Mouse (Mus musculus) heart, embryonic 15.5 days (tissue): ENCODE data around the gene Rtf2. TPM values are rescaled to one million over a fixed set of nuclear protein-coding genes. Genes with fewer than 3 reads are reported as not detected.

Experiments used
- ATAC-seq: fragments of 200-750 bp; cut with Nextera tagmentation; replicated peaks from 2 replicates; pipeline ENCODE4 v1.8.0; 2017; ENCODE audit warnings: low read depth, moderate TSS enrichment; ENCODE audit not compliant: insufficient number of reproducible peaks, insufficient read depth, low FRiP score
- H3K27ac ChIP-seq: fragments of 300-500 bp; sonication (generic); 2 replicates; pipeline ENCODE4 v1.5.1; 2015; ENCODE audit warnings: mild to moderate bottlenecking, inconsistent platforms
- H3K27me3 ChIP-seq: fragments of 300-500 bp; sonication (generic); 2 replicates; pipeline ENCODE4 v1.6.1; 2015; ENCODE audit warnings: inconsistent platforms
- H3K36me3 ChIP-seq: fragments of 300-500 bp; sonication (generic); 2 replicates; pipeline ENCODE4 v1.6.1; 2015; ENCODE audit warnings: mild to moderate bottlenecking, inconsistent platforms
- H3K4me1 ChIP-seq: fragments of 300-500 bp; sonication (generic); replicated peaks from 2 replicates; pipeline ENCODE4 v1.6.1; 2015; ENCODE audit warnings: inconsistent platforms
- H3K4me2 ChIP-seq: fragments of 300-500 bp; sonication (generic); 2 replicates; pipeline ENCODE4 v1.6.1; 2015; ENCODE audit warnings: inconsistent platforms, mild to moderate bottlenecking, moderate library complexity
- H3K4me3 ChIP-seq: fragments of 300-500 bp; sonication (generic); 2 replicates; pipeline ENCODE4 v1.5.1; 2015; ENCODE audit warnings: mild to moderate bottlenecking, inconsistent platforms
- H3K9ac ChIP-seq: fragments of 300-500 bp; sonication (generic); 2 replicates; pipeline ENCODE4 v1.6.1; 2015; ENCODE audit warnings: mild to moderate bottlenecking, inconsistent platforms
- H3K9me3 ChIP-seq: fragments of 300-500 bp; sonication (generic); replicated peaks from 2 replicates; pipeline ENCODE4 v1.6.1; 2016; ENCODE audit warnings: inconsistent platforms
- WGBS: fragments of 180-500 bp; shearing (Covaris S2); methylation state at CpG from one replicate; pipeline ENCODE4 v1.1.7; 2015; ENCODE audit warnings: mixed read lengths; 5-methylcytosine and 5-hydroxymethylcytosine counted together
- polyA plus RNA-seq: library from polyadenylated mRNA; unstranded; fragments of >200 nt; fragmentation: Nextera tagmentation; extraction: Ambion mirVana; gene quantifications from 2 replicates; pipeline ENCODE4 v1.2.1, GENCODE M21; 2015

Rtf2 gene
- polyA plus RNA-seq, 1 experiment from 2014 or later, result 44.5 TPM

DNA sequence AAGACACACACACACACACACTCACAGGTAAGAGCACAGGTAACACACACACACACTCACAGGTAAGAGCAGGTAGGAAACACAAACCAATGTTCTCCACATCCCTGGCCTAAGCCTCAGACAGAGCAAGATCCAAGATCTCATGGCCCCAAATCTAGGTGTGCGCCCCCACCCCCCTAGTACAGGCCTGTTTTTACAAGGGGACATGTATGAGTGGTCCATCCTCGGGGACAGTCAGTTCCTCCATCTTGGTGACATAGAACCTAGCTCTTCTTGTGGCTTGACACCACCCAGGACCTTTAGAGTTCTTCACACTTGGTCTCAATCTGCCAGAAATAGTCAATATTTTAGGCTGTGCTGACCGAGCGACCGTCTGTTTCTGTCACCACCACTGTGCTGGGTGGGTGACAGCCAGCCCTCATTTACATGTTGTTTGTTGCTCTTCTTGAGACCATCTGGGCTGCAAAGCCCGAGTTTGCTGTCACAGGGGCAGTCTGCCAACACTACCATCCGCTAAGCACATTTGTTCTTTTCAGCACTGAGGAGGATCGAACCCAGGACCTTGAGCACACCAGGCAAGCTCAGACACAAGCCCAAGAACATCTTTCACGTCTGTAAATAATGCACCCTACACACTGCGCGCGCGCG, 43.5 kb downstream of the Rtf2 start:
- H3K4me1 ChIP-seq, result no peaks in the 10 kb centered on the region
- no peak overlapping the region for H3K4me2 ChIP-seq
- no peaks in the 10 kb centered on the region for H3K27me3 ChIP-seq
- H3K4me3 ChIP-seq, result no peak overlapping the region
- no peak for ATAC-seq
- H3K27ac ChIP-seq, result no peak overlapping the region
- no peaks in the 10 kb centered on the region for H3K36me3 ChIP-seq
- no peaks in the 10 kb centered on the region for H3K9me3 ChIP-seq
- H3K9ac ChIP-seq, result no peak overlapping the region
- 80% methylated on average over 14 of the region's 14 CpGs for WGBS

DNA sequence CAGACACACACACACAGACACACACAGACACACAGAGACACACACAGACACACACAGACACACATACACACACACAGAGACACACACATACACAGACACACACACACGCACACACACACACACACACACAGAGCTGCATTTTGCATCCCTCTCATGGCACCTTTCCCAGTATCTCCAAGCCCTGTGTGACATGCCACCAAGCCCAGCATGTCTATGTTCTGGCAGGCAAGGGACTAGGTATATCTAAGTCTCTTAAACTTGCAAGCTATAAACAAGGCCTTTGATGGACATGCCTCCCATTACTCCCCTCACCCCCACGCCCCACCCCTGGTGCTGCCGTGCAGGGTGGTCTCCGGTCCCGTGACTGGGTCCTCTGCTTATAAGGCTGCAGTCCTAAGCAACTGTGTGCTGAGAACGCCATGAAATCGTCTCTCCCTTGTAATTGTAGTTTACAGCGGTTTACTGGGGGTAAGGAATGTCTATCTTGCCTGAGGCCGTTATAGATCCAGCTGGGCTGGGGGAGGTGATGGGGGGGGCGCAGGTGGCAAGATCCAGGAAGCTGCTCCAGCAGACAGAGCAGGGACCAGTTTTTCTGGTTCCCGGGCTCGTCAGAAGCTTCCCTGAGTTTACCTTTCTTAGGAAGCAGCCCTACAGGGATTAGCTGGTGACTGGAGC, 44.5 kb downstream of the Rtf2 start:
- Histone ChIP-seq H3K36me3 (no peaks in the 10 kb centered on the region), H3K9me3 (no peaks in the 10 kb centered on the region), H3K27me3 (no peaks in the 10 kb centered on the region), H3K4me2 (no peak overlapping the region), H3K27ac (no peak overlapping the region), H3K9ac (no peak overlapping the region), H3K4me3 (no peak overlapping the region), H3K4me1 (no peaks in the 10 kb centered on the region)
- 47% methylated on average over 12 of the region's 12 CpGs for WGBS
- no peak for ATAC-seq

DNA sequence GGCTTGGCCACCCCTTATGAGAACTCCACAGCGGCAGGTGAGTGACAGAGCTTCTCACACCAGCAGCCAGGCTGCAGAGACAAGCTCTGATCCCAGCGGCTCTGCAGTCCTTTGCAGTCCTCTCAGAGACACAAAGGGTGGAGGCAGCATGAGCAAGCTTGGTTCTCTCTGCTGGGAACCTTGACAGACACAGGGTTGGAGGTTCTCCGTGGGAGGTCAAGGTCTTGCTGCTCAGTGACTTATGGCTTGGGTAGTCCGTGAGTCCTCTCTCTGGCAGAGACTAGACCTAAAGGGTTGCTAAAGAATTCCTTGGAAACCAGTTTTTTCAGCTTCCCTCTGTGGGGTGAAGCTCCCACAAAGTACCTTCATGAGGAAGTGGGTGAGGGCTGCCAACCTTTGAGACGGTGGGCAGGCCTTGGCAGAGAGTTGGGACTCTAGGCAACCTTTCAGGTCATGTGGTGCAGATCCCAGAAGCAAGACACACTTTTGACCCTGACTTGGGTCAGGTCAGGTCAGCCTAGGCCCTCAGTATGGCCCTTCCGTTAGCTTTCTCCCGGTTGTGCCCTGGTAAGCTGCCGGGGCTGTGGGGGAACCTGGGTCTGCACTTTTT, 56.5 kb downstream of the Rtf2 start:
- Histone ChIP-seq H3K27ac (no peak overlapping the region), H3K4me1 (no peaks in the 10 kb centered on the region), H3K27me3 (no peaks in the 10 kb centered on the region), H3K9me3 (no peaks in the 10 kb centered on the region), H3K36me3 (no peaks in the 10 kb centered on the region), H3K4me2 (no peak overlapping the region), H3K9ac (no peak overlapping the region), H3K4me3 (no peak overlapping the region)
- WGBS, result 68% methylated on average over 8 of the region's 8 CpGs
- no peak for ATAC-seq

DNA sequence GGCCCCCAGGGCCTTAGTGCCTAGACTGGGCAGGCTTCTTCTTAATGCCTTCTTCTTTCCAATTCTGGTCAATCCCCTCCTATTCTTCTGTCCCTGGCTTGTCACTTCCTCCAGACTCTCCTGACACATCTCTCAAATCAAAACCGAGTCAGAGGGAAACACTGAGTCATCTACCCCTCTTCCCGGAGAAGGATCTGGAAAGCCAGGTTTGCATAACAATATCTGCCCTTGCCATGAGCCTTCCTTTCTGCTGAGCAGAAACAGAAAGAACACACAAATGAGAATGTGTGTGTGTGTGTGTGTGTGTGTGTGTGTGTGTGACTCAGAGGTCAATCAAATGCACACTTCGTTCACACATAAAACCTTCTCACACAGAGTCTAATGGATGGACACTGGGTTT, 58.5 kb downstream of the Rtf2 start:
- 45% methylated on average over 3 of the region's 3 CpGs for WGBS

DNA sequence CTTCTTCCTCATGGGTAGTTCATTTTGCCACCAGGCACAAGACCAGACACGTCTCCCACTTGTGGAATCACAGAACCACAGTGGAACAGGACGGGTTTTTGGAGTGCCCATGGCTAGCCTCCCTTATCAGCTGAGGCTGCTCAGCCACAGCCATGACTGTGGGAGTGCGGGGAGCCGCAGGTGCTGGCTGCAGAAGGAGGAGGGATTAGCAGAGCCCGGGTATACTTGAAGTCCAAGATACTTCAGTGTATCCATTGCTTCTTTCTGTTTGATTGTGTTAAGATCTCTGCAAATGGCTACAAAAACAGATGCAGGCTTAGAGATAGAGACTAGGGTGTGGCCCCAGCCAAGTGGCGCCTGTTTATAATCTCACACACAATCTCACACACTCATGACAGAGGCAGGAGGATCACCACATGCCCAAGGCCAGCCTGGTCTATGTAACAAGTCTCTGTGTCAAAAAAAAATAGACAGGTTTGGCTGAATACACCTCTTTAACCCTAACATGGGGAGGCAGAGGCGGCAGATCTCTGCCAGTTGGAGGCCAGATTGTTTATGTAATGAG, 60.5 kb downstream of the Rtf2 start:
- Histone ChIP-seq H3K36me3 (no peaks in the 10 kb centered on the region), H3K9ac (no peak overlapping the region), H3K4me3 (no peak overlapping the region), H3K27me3 (no peaks in the 10 kb centered on the region; the same call in 1 of the 2 replicates), H3K4me1 (no peaks in the 10 kb centered on the region), H3K27ac (no peak overlapping the region), H3K9me3 (no peaks in the 10 kb centered on the region), H3K4me2 (no peak overlapping the region)
- 29% methylated on average over 7 of the region's 7 CpGs for WGBS
- no peak for ATAC-seq

More for the DNA sequence above, 58.5 kb downstream of the Rtf2 start:
- no peaks in the 10 kb centered on the region for H3K4me1 ChIP-seq
- no peak overlapping the region for H3K4me3 ChIP-seq
- no peaks in the 10 kb centered on the region for H3K9me3 ChIP-seq
- ATAC-seq, result no peak
- no peaks in the 10 kb centered on the region; the same call in 1 of the 2 replicates for H3K27me3 ChIP-seq
- no peak overlapping the region for H3K4me2 ChIP-seq
- H3K9ac ChIP-seq, result no peak overlapping the region
- no peaks in the 10 kb centered on the region for H3K36me3 ChIP-seq
- H3K27ac ChIP-seq, result no peak overlapping the region

DNA sequence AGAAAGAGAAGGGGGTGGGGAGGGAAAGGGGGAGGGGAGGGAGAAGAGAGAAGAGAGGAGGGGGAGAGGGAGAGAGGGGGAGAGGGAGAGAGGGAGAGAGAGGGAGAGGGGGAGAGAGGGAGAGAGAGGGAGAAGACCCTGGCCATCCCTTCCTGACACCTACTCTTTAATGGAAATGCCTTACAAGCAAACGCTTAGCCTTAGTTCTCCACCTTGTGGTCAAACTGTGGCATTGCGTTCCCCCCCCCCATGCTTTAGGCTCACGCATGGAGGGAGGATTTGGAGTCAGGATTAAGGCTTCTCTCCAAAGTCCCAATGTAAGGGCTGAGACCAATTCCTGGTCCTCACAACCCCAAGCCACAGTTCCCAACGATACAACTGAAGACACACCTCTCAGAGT, 61.0 kb downstream of the Rtf2 start:
- Histone ChIP-seq H3K36me3 (no peaks in the 10 kb centered on the region), H3K4me2 (no peak overlapping the region), H3K27ac (no peak overlapping the region), H3K27me3 (no peaks in the 10 kb centered on the region; the same call in 1 of the 2 replicates), H3K9me3 (no peaks in the 10 kb centered on the region), H3K4me3 (no peak overlapping the region), H3K9ac (no peak overlapping the region), H3K4me1 (no peaks in the 10 kb centered on the region)
- WGBS, result 6% methylated on average over 4 of the region's 4 CpGs
- no peak for ATAC-seq

DNA sequence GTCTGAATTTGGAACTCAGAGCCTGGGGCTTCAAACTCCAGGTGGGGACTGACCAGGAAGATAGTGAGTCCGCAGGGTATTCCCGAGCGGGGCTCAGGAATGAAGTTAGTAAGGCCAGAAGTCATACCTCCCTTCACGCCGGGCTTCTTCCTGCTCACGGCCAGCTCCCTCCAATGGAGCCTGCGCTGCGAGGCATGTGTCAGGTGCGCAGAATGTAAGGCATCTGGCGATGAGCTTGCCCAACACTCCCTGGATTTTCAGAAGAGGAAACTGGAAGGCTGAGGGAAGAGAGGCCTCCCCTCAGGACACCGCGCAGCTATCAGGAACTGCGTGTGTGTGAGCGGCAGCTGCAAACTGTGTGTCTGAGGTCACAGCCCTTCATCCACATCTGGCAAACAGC, 61.8 kb downstream of the Rtf2 start:
- WGBS, result 49% methylated on average over 14 of the region's 14 CpGs
- no peaks in the 10 kb centered on the region; the same call in 1 of the 2 replicates for H3K27me3 ChIP-seq
- no peaks in the 10 kb centered on the region for H3K4me1 ChIP-seq
- no peak for ATAC-seq
- H3K9me3 ChIP-seq, result no peaks in the 10 kb centered on the region
- no peaks in the 10 kb centered on the region for H3K36me3 ChIP-seq
- no peak overlapping the region for H3K9ac ChIP-seq
- H3K4me3 ChIP-seq, result no peak overlapping the region
- H3K27ac ChIP-seq, result no peak overlapping the region
- H3K4me2 ChIP-seq, result no peak overlapping the region

DNA sequence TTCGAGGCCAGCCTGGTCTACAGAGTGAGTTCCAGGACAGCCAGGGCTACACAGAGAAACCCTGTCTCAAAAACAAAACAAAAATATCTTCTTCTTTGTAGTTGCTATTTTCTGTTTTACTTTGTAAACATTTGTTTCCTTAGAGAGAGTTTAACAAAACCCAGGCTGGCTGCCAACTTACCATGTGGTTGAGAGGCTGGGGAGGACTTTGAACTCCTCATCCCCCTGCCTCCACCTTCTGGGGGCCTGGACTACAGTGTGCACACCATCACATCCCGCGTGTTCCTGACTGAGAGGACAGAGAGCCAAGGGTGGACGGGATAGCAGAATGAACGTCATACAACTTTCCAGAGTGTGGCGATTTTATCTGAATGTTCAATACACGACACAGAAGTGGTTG, 65.8 kb downstream of the Rtf2 start:
- no peak for ATAC-seq
- H3K27ac ChIP-seq, result no peak overlapping the region

DNA sequence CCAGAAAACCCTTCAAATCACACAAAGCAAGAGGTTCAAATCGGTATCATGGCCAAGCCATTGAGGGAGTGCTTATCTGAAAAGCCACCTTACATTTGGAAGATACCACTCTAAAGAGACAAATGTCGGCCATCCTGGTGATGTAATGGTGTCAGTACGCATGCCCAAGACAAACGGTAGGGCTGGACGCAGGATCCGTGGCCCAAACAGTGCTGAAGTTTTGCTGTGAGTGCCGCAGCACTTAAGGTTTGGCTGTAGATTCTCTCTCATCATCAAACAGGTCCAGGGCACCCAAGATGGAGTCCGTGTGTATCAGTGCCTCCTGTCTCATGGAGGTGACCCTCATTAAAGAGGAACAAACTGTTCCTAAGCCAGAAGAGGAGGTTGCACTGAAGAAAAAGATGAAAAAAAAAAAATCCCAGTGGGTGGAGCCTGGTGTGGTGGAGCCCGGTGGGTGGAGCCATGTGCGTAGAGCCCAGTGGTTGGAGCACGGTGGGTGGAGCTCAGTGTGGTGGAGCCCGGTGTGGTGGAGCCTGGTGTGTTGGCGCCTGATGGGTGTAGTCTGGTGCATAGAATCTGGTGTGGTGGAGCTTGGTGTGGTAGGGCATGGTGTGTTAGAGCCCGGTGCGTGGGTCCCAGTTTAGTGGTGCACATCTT, 69.8 kb downstream of the Rtf2 start:
- no peak overlapping the region for H3K27ac ChIP-seq
- no peaks in the 10 kb centered on the region for H3K4me1 ChIP-seq
- H3K36me3 ChIP-seq, result no peaks in the 10 kb centered on the region
- H3K4me3 ChIP-seq, result no peak overlapping the region
- H3K4me2 ChIP-seq, result no peak overlapping the region
- no peak for ATAC-seq
- no peaks in the 10 kb centered on the region for H3K27me3 ChIP-seq
- WGBS, result 78% methylated on average over 15 of the region's 15 CpGs
- no peaks in the 10 kb centered on the region for H3K9me3 ChIP-seq
- no peak overlapping the region for H3K9ac ChIP-seq

More for the DNA sequence above, 65.8 kb downstream of the Rtf2 start:
- whole genome bisulfite sequencing, result 83% methylated on average over 7 of the region's 7 CpGs
- Histone ChIP-seq H3K27me3 (no peaks in the 10 kb centered on the region; the same call in 1 of the 2 replicates), H3K4me3 (no peak overlapping the region), H3K36me3 (no peaks in the 10 kb centered on the region), H3K4me2 (no peak overlapping the region), H3K4me1 (no peaks in the 10 kb centered on the region), H3K9me3 (no peaks in the 10 kb centered on the region), H3K9ac (no peak overlapping the region)

DNA sequence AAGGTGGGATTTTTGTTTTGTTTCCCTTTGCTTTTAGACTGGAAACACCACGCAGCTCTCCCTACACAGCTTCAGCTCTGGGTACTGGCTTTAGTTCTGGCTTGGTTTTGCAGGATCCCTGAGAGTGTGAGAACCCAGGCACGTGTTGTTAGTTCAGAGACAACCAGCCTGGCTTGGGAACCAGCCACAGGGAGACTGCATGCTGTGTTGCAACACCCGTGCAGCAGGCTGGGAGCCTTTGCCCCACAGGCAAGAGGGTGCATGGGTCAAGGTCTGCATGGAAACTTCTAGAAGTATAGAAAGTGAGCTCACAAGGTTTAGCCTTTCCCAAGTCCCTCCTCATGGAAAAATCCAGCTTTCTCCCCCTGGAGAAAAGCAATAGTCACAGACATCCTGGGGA, 70.5 kb downstream of the Rtf2 start:
- Histone ChIP-seq H3K4me3 (no peak overlapping the region), H3K27me3 (no peaks in the 10 kb centered on the region), H3K4me2 (no peak overlapping the region), H3K9me3 (no peaks in the 10 kb centered on the region), H3K27ac (no peak overlapping the region), H3K4me1 (no peaks in the 10 kb centered on the region), H3K9ac (no peak overlapping the region), H3K36me3 (no peaks in the 10 kb centered on the region)
- ATAC-seq, result no peak
- 52% methylated on average over 3 of the region's 3 CpGs for WGBS

DNA sequence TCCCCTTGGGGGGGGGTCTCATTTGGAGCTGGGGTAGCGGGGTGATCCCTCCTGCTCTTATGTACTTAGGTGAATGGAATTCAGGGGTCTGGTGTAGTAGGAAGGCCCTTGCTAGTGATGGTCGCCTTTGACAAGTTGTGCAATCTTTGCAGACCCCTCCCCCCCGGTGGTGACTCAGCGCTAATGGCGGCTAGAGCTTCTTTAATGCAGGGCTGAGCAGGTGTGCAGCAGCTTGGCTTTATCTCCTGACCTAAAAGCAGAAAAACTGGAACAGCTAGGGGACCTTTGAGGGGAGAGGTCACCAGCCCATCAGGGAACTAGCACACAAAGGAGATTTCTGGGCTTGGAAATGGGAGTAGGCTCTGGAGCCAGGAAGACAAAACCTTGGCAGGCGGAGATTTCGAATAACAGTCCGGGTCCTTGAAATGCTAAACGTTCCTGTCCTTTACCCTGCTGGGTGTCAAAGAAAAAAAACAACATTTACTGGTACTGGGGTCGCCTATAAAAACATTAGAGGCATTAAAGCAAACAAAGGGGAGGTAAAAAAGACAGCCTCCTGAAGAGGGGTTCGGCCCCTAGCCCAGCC, 76.1 kb downstream of the Rtf2 start:
- no peaks in the 10 kb centered on the region for H3K9me3 ChIP-seq
- 28% methylated on average over 11 of the region's 11 CpGs for WGBS
- H3K4me2 ChIP-seq, result no peak overlapping the region
- no peak overlapping the region for H3K27ac ChIP-seq
- ATAC-seq, result no peak
- no peaks in the 10 kb centered on the region for H3K36me3 ChIP-seq
- H3K4me1 ChIP-seq, result no peaks in the 10 kb centered on the region
- H3K9ac ChIP-seq, result no peak overlapping the region
- no peak overlapping the region for H3K4me3 ChIP-seq
- H3K27me3 ChIP-seq, result peaks cover 10% of the 10 kb centered on the region
